Mouse (Mus musculus) Patski (cell line): Measurements from ENCODE around the gene OR5BS1P. TPM values are rescaled to one million over a fixed set of nuclear protein-coding genes. Genes with fewer than 3 reads are reported as not detected.

Experiments
- ATAC-seq: fragments of 100-300 bp; one replicate; pipeline ENCODE4 v1.8.0; 2021
- CTCF ChIA-PET: fragments of 350-600 bp; sonication (Branson Sonifier 250); formaldehyde crosslinking; loops from one replicate; lab custom pipeline; 2022; ENCODE audit warnings: inconsistent platforms; lab: Charles Lee
- POLR2A ChIA-PET: fragments of 350-600 bp; sonication (Branson Sonifier 250); formaldehyde crosslinking; loops from one replicate; lab custom pipeline; 2022; ENCODE audit warnings: antibody characterized with exemption, inconsistent platforms; lab: Charles Lee
- DNase-seq: peaks from one replicate; pipeline ENCODE4 v3.0.0-alpha.2; 2011; ENCODE audit warnings: low read depth, low spot score
- H3K27me3 ChIP-seq: fragments of 371-371 bp; one replicate; pipeline ENCODE4 v1.5.1; 2021
- CTCF ChIP-seq: fragments of 100-300 bp; IDR thresholded peaks from one replicate; pipeline ENCODE4 v1.5.1; 2021
- in situ Hi-C: fragments of 300-500 bp; cut with MboI; formaldehyde crosslinking; loops from 3 replicates; pipeline ENCODE4 v1.11.1; 2018; ENCODE audit warnings: low pct_unique_long_range_greater_than_20kb, mixed read lengths
- polyA plus RNA-seq: library from polyadenylated mRNA; unstranded; gene quantifications from one replicate; pipeline ENCODE4 v1.2.3, GENCODE M21; 2021

The OR5BS1P gene
- polyA plus RNA-seq, 1 experiment from 2014 or later: not detected

- H3K27me3 ChIP-seq: no peaks in the 10 kb centered on the region
- DNase-seq: no peak
- TF ChIP-seq CTCF: peak; percentile 88
- ChIA-PET CTCF (interaction anchor here (0.6 to 2.1 kb wide), 7 partner anchors 8 to 50 kb away, joined by 3 to 15 read pairs (median 4); no protein-coding TSS in a partner anchor), POLR2A (interaction anchor here (0.7 kb wide), 1 partner anchor 716 kb away, joined by 4 read pairs; no protein-coding TSS in a partner anchor)
- in situ Hi-C loops: no loop called here
- ATAC-seq: no peak
Observed at GRCm38 (mm10) chr15:98517380-98518355, 48.0 kb downstream of the OR5BS1P start.

- TF ChIP-seq CTCF: no peak
- no peak for ATAC-seq
- DNase-seq: no peak
- ChIA-PET POLR2A (no interaction called here), CTCF (no interaction called here)
- in situ Hi-C loops: no loop called here
- H3K27me3 ChIP-seq: no peaks in the 10 kb centered on the region
Observed at GRCm38 (mm10) chr15:98521245-98521644, 51.5 kb downstream of the OR5BS1P start.

- no peaks in the 10 kb centered on the region for H3K27me3 ChIP-seq
- no peak for TF ChIP-seq CTCF
- ChIA-PET CTCF (interaction anchor here (0.8 to 2.4 kb wide), 3 partner anchors 9 to 30 kb away, joined by 3 to 10 read pairs (median 6); no protein-coding TSS in a partner anchor), POLR2A (no interaction called here)
- ATAC-seq (no peak), DNase-seq (no peak)
- in situ Hi-C loops: no loop called here
Observed at GRCm38 (mm10) chr15:98526057-98526456, 56.4 kb downstream of the OR5BS1P start.

- no peak for DNase-seq
- no peak for TF ChIP-seq CTCF
- POLR2A ChIA-PET: no interaction called here
- in situ Hi-C loops: no loop called here
- H3K27me3 ChIP-seq: no peaks in the 10 kb centered on the region
- no peak for ATAC-seq
- CTCF ChIA-PET: interaction anchor here (1.0 to 2.4 kb wide), 2 partner anchors 10 to 12 kb away, joined by 3 to 10 read pairs; no protein-coding TSS in a partner anchor
Observed at GRCm38 (mm10) chr15:98527056-98527771, 57.5 kb downstream of the OR5BS1P start.

GRCm38 (mm10) chr15:98528066-98528563 lies 58.4 kb downstream of the OR5BS1P start:
- ATAC-seq (no peak), DNase-seq (no peak)
- H3K27me3 ChIP-seq: no peaks in the 10 kb centered on the region
- ChIA-PET POLR2A (no interaction called here), CTCF (interaction anchor here (1.0 to 2.3 kb wide), 3 partner anchors 8 to 42 kb away, joined by 3 to 15 read pairs (median 3); partner anchors contain the start of genes 4930415O20Rik and Ccnt1)
- in situ Hi-C loops: no loop called here
- TF ChIP-seq CTCF: no peak

Other genes with a start within 250 kb of the OR5BS1P start
- gene Gm44579, start 248.9 kb upstream of the OR5BS1P start, polyA plus RNA-seq: not detected
- gene Olfr287, start 248.8 kb upstream of the OR5BS1P start, polyA plus RNA-seq: not detected
- not detected for gene Olfr286, start 235.4 kb upstream of the OR5BS1P start, polyA plus RNA-seq
- not detected for gene H1fnt, start 212.6 kb upstream of the OR5BS1P start, polyA plus RNA-seq
- gene Zfp641, start 173.7 kb upstream of the OR5BS1P start, polyA plus RNA-seq: 1.3 TPM
- gene Olfr285, start 152.5 kb upstream of the OR5BS1P start, polyA plus RNA-seq: not detected
- gene Olfr284, start 128.9 kb upstream of the OR5BS1P start, polyA plus RNA-seq: not detected
- not detected for gene Olfr283, start 89.0 kb upstream of the OR5BS1P start, polyA plus RNA-seq
- not detected for gene Olfr282, start 38.7 kb upstream of the OR5BS1P start, polyA plus RNA-seq
- not detected for gene Olfr281, start 17.3 kb upstream of the OR5BS1P start, polyA plus RNA-seq
- gene Lalba, start 12.8 kb downstream of the OR5BS1P start, polyA plus RNA-seq: not detected
- gene Olfr279, start 22.5 kb downstream of the OR5BS1P start, polyA plus RNA-seq: not detected
- gene Kansl2, start 64.4 kb downstream of the OR5BS1P start, polyA plus RNA-seq: 91.6 TPM
- gene Ccnt1, start 101.0 kb downstream of the OR5BS1P start, polyA plus RNA-seq: 30.2 TPM
- 0.26 TPM for gene 4930415O20Rik, start 101.1 kb downstream of the OR5BS1P start, polyA plus RNA-seq
- gene Adcy6, start 140.2 kb downstream of the OR5BS1P start, polyA plus RNA-seq: 114 TPM
- 69.7 TPM for gene Cacnb3, start 160.9 kb downstream of the OR5BS1P start, polyA plus RNA-seq
- 109 TPM for gene Ddx23, start 193.0 kb downstream of the OR5BS1P start, polyA plus RNA-seq
- gene Rnd1, start 207.6 kb downstream of the OR5BS1P start, polyA plus RNA-seq: 14.8 TPM
- 7.6 TPM for gene Ccdc65, start 238.3 kb downstream of the OR5BS1P start, polyA plus RNA-seq